Mouse (Mus musculus): Measurements from ENCODE around the gene Gopc. TPM values are rescaled to one million over a fixed set of nuclear protein-coding genes. Genes with fewer than 3 reads are reported as not detected.

The Gopc gene
- polyA plus RNA-seq, 1 experiment from 2014 or later, result 17.3 TPM

Other genes with a start within 250 kb of the Gopc start
- 0.11 TPM in 1 of 2 replicates, not detected in the other for gene Ros1, start 186.9 kb downstream of the Gopc start, polyA plus RNA-seq (2014; fragmentation: Nextera tagmentation; extraction: Ambion mirVana)
- gene Dcbld1, start 148.5 kb downstream of the Gopc start, polyA plus RNA-seq (2014; fragmentation: Nextera tagmentation; extraction: Ambion mirVana), result 12.8 and 13.6 TPM in 2 replicates
- gene Gm26741, start 23.4 kb downstream of the Gopc start, polyA plus RNA-seq (2014; fragmentation: Nextera tagmentation; extraction: Ambion mirVana), result not detected in 2 replicates
- gene Nepn, start 6.8 kb upstream of the Gopc start, polyA plus RNA-seq (2014; fragmentation: Nextera tagmentation; extraction: Ambion mirVana), result 0.10 TPM in 1 of 2 replicates, not detected in the other
- 16.2 and 16.6 TPM in 2 replicates for gene Nus1, start 35.4 kb upstream of the Gopc start, polyA plus RNA-seq (2014; fragmentation: Nextera tagmentation; extraction: Ambion mirVana)

Data from embryonic facial prominence, embryonic 14.5 days (tissue).